Mouse (Mus musculus) megakaryocyte, embryonic 14.5 days (primary cell): ENCODE measurements around the gene Fgfr2.

ENCODE experiments used
- FLI1 ChIP-seq: IDR thresholded peaks from 2 replicates; pipeline ENCODE4 v1.6.1; 2012; ENCODE audit warnings: low read length, inconsistent platforms, mixed read lengths
- GATA1 ChIP-seq: IDR thresholded peaks from 3 replicates; pipeline ENCODE4 v1.6.1; 2012; ENCODE audit warnings: mixed read lengths, low read length, inconsistent platforms, borderline replicate concordance

GRCm38 (mm10) chr7:132094666-132095065 lies 1028.5 kb downstream of the Fgfr2 start:
- no peak for TF ChIP-seq FLI1
- TF ChIP-seq GATA1 = no peak
